Mouse (Mus musculus): ENCODE measurements around the gene Mrpl58. TPM values are rescaled to one million over a fixed set of nuclear protein-coding genes. Genes with fewer than 3 reads are reported as not detected.

The Mrpl58 gene
- polyA plus RNA-seq, 1 experiment from 2014 or later, result 225 TPM

DNA sequence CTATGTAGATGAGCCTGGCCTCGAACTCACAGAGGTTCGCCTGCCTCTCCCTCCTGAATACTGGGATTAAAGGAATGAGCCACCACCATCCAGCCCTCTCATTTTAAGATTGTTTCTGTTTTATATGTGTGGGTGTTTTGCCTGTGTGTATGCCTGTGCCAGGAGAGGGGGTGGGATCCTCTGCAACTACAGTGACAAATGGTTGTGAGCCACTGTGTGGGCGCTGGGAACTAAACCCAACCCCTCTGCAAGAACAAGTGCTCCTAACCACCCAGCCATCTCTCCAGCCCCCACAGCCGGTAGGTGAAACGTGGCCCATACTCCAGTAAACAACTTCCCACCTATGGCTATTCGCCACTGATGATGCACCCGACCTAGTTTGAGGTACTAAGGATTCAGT lies 12.2 kb upstream of the Mrpl58 start:
- H3K9ac ChIP-seq (ENCODE audit: low read depth, low read length), result no peak overlapping the region
- H3K27me3 ChIP-seq (ENCODE audit: insufficient read depth, low read length), result no peaks in the 10 kb centered on the region
- ATAC-seq (replicated peaks; ENCODE audit: low FRiP score, low read depth), result no peak
- H3K4me3 ChIP-seq (replicated peaks; ENCODE audit: low read depth, low read length), result no peak overlapping the region
- H3K27ac ChIP-seq, result no peak overlapping the region
- H3K4me1 ChIP-seq (replicated peaks; ENCODE audit: insufficient read depth, low read length), result no peaks in the 10 kb centered on the region
- H3K4me2 ChIP-seq (ENCODE audit: low read length), result no peak overlapping the region
- H3K9me3 ChIP-seq (replicated peaks; ENCODE audit: low read length), result no peaks in the 10 kb centered on the region
- peaks cover 20% of the 10 kb centered on the region; the same call in 1 of the 2 replicates for H3K36me3 ChIP-seq (ENCODE audit: insufficient read depth, low read length)
- WGBS, result 86% methylated on average over 7 of the region's 7 CpGs
- TF ChIP-seq CTCF (IDR thresholded peaks at IDR 0.05; ENCODE audit: low read depth), result no peak
- no peak for DNase-seq (ENCODE audit: low spot score)

DNA sequence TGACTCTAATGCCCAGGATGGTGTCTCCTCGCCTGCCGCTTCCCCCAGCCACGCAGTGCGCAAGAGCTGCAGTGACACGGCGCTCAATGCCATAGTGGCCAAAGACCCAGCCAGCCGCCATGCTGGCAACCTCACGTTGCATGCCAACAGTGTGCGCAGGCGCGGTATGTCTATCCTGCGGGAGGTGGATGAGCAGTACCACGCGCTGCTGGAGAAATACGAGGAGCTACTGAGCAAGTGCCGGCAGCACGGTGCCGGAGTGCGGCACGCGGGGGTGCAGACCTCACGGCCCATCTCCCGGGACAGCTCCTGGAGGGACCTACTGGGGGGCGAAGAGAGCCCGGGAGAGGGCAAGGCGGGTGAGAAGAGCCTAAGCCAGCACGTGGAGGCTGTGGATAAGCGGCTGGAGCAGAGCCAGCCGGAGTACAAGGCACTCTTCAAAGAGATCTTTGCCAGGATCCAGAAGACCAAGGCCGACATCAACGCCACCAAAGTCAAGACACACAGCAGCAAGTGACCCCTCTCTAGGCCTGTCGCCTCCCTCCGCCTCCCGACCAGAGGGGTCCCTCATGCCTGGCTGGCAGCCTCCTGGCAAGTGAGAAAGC lies 9.7 kb upstream of the Mrpl58 start:
- Histone ChIP-seq H3K9ac (ENCODE audit: low read depth, low read length) (no peak overlapping the region), H3K4me2 (ENCODE audit: low read length) (peak overlapping the region; percentile 23; the same call in 1 of the 2 replicates), H3K4me3 (replicated peaks; ENCODE audit: low read depth, low read length) (no peak overlapping the region), H3K27me3 (ENCODE audit: insufficient read depth, low read length) (no peaks in the 10 kb centered on the region), H3K4me1 (replicated peaks; ENCODE audit: insufficient read depth, low read length) (no peaks in the 10 kb centered on the region), H3K36me3 (ENCODE audit: insufficient read depth, low read length) (peaks cover 20% of the 10 kb centered on the region; the same call in 1 of the 2 replicates), H3K27ac (no peak overlapping the region), H3K9me3 (replicated peaks; ENCODE audit: low read length) (no peaks in the 10 kb centered on the region)
- DNase-seq (ENCODE audit: low spot score), result peak; percentile 19
- peak; percentile 7; the same call in 1 of the 2 replicates for ATAC-seq (replicated peaks; ENCODE audit: low FRiP score, low read depth)
- no peak for TF ChIP-seq CTCF (IDR thresholded peaks at IDR 0.05; ENCODE audit: low read depth)
- 62% methylated on average over 34 of the region's 34 CpGs for WGBS

DNA sequence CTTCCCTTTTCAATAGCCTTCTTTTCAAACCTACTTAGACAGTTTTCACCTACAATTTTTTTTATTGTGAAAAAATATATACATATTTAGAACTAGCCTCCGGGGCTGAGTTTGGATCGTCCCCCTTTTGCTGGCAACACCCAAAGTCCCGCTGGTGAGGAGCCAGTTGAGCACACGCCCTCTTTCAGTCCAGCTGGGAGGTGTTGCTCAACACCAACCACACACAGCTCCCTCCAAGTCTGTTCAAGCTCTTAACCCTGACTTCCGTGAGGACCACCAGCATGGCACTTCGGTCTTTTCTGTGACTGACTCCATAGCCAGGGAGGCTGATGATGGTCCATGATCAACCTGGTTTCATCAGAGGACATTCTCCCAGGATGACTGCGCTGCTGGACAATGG lies 5.5 kb upstream of the Mrpl58 start:
- no peak overlapping the region for H3K27ac ChIP-seq
- H3K27me3 ChIP-seq (ENCODE audit: insufficient read depth, low read length), result no peaks in the 10 kb centered on the region
- no peak for ATAC-seq (replicated peaks; ENCODE audit: low FRiP score, low read depth)
- H3K36me3 ChIP-seq (ENCODE audit: insufficient read depth, low read length), result peaks cover 14% of the 10 kb centered on the region; the same call in 1 of the 2 replicates
- H3K4me2 ChIP-seq (ENCODE audit: low read length), result no peak overlapping the region
- no peak overlapping the region for H3K9ac ChIP-seq (ENCODE audit: low read depth, low read length)
- no peaks in the 10 kb centered on the region for H3K4me1 ChIP-seq (replicated peaks; ENCODE audit: insufficient read depth, low read length)
- no peak overlapping the region for H3K4me3 ChIP-seq (replicated peaks; ENCODE audit: low read depth, low read length)
- WGBS, result 80% methylated on average over 7 of the region's 7 CpGs
- no peak for DNase-seq (ENCODE audit: low spot score)
- no peaks in the 10 kb centered on the region for H3K9me3 ChIP-seq (replicated peaks; ENCODE audit: low read length)
- TF ChIP-seq CTCF (IDR thresholded peaks at IDR 0.05; ENCODE audit: low read depth), result no peak

DNA sequence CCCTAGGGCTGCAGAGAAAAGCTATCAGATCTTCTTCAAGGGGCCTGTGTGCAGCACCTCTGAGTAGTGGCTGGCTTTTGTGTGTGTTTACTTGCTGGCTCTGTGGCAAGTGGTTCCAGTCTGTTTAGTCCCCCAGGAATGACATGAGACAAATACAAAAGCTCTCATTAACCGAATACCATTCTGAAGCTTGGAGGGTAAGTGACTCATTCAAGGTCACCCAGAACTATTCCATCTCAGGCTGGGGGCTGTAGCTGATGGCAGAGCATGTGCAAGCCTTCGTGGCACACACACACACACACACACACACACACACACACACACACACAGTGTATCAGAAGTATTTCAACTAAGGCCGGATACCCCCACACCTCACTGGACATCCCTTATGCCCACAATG lies 3.4 kb upstream of the Mrpl58 start:
- DNase-seq (ENCODE audit: low spot score) (no peak), ATAC-seq (replicated peaks; ENCODE audit: low FRiP score, low read depth) (no peak)
- no peak overlapping the region for H3K27ac ChIP-seq
- peaks cover 5% of the 10 kb centered on the region; the same call in 1 of the 2 replicates for H3K36me3 ChIP-seq (ENCODE audit: insufficient read depth, low read length)
- WGBS, result 70% methylated on average over 3 of the region's 3 CpGs
- H3K27me3 ChIP-seq (ENCODE audit: insufficient read depth, low read length), result no peaks in the 10 kb centered on the region
- no peaks in the 10 kb centered on the region for H3K9me3 ChIP-seq (replicated peaks; ENCODE audit: low read length)
- TF ChIP-seq CTCF (IDR thresholded peaks at IDR 0.05; ENCODE audit: low read depth), result no peak
- no peak overlapping the region for H3K4me2 ChIP-seq (ENCODE audit: low read length)
- H3K4me3 ChIP-seq (replicated peaks; ENCODE audit: low read depth, low read length), result no peak overlapping the region
- peaks cover 8% of the 10 kb centered on the region; the same call in 1 of the 2 replicates for H3K4me1 ChIP-seq (replicated peaks; ENCODE audit: insufficient read depth, low read length)
- H3K9ac ChIP-seq (ENCODE audit: low read depth, low read length), result no peak overlapping the region

DNA sequence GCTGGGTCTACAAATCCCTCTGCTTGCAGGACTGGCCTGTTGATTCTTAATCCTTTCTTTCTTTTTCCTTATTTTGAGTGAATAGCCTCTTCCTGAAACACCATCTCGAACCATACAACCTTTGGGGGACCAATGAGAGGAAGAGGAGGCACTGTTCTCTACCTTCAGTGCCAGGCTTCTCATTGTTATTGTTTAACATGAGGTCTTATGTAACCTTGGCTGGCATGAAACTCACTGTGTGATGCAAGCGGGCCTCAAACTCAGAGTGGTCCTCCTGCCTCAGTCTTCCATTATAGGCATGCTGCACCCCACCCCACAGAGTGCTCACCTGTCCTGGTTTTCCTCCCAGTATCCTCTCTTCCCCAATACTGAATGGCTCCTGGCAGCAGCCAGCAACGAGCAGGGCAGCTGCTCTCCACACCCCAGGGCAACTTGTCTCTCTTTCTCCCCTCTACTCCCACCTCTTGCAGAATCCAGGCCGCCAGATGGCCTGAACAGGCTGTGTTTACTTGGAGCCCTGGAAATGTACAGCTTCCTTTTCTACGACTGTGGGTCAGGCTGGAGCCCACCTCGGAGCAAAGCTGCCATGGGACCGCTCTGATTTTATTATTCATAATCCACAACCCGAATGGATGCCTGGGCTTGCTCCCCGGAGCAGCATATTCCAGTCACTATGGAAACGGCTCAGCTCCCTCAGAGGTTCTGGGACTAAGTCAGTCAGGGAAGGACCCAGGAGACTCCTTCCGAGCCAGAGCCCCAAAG lies 2.7 kb upstream of the Mrpl58 start:
- ATAC-seq (replicated peaks; ENCODE audit: low FRiP score, low read depth), result no peak
- no peak overlapping the region for H3K27ac ChIP-seq
- peaks cover 8% of the 10 kb centered on the region; the same call in 1 of the 2 replicates for H3K4me1 ChIP-seq (replicated peaks; ENCODE audit: insufficient read depth, low read length)
- DNase-seq (ENCODE audit: low spot score), result no peak
- no peaks in the 10 kb centered on the region for H3K9me3 ChIP-seq (replicated peaks; ENCODE audit: low read length)
- TF ChIP-seq CTCF (IDR thresholded peaks at IDR 0.05; ENCODE audit: low read depth), result no peak
- H3K4me2 ChIP-seq (ENCODE audit: low read length), result no peak overlapping the region
- H3K9ac ChIP-seq (ENCODE audit: low read depth, low read length), result no peak overlapping the region
- no peak overlapping the region for H3K4me3 ChIP-seq (replicated peaks; ENCODE audit: low read depth, low read length)
- 0 out of 2 replicates have a peak, but pooled peaks cover 2% of the 10 kb centered on the region for H3K36me3 ChIP-seq (ENCODE audit: insufficient read depth, low read length)
- no peaks in the 10 kb centered on the region for H3K27me3 ChIP-seq (ENCODE audit: insufficient read depth, low read length)
- WGBS, result 45% methylated on average over 11 of the region's 11 CpGs

DNA sequence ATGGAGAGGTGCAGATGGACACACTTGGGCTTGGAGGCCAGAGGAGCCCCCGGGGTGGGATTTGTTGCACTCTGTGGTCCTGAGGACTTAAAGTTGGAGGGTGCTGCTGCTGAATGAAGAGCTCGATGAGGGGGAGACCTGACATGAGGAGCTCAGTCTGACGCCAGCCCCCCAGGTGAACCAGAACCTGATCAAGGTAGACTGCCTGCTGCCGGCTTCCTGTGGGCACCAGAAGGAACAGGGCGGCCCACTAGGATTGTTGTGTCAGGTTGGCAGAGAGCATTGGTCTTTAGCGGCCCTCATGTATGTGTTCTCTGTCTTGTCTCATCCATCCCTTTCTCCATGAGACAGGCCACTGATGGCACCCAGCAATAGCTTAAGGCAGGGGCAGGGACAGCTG lies 2.2 kb downstream of the Mrpl58 start:
- no peak for TF ChIP-seq CTCF (IDR thresholded peaks at IDR 0.05; ENCODE audit: low read depth)
- Histone ChIP-seq H3K27me3 (ENCODE audit: insufficient read depth, low read length) (no peaks in the 10 kb centered on the region), H3K9me3 (replicated peaks; ENCODE audit: low read length) (no peaks in the 10 kb centered on the region), H3K27ac (no peak overlapping the region), H3K4me2 (ENCODE audit: low read length) (no peak overlapping the region), H3K9ac (ENCODE audit: low read depth, low read length) (no peak overlapping the region), H3K4me1 (replicated peaks; ENCODE audit: insufficient read depth, low read length) (peaks cover 8% of the 10 kb centered on the region; the same call in 1 of the 2 replicates), H3K4me3 (replicated peaks; ENCODE audit: low read depth, low read length) (no peak overlapping the region), H3K36me3 (ENCODE audit: insufficient read depth, low read length) (0 out of 2 replicates have a peak, but pooled peaks cover 6% of the 10 kb centered on the region)
- no peak for DNase-seq (ENCODE audit: low spot score)
- WGBS, result 98% methylated on average over 6 of the region's 6 CpGs
- no peak for ATAC-seq (replicated peaks; ENCODE audit: low FRiP score, low read depth)

All from kidney, postnatal 0 days (tissue).